Mouse (Mus musculus) embryonic facial prominence, embryonic 14.5 days (tissue): ENCODE measurements around the gene Rpl11. TPM values are rescaled to one million over a fixed set of nuclear protein-coding genes. Genes with fewer than 3 reads are reported as not detected.
A peak's percentile ranks its signal among the peaks of the same experiment; 100 is the strongest.
"Not testable (repeated sequence)": the region's sequence is repeated elsewhere in the genome, so short reads cannot be mapped to it uniquely, and the experiment has no call there.

Experiments
- ATAC-seq: fragments of 200-750 bp; cut with Nextera tagmentation; 2 replicates; pipeline ENCODE4 v1.8.0; 2017; ENCODE audit warnings: low read depth, moderate number of reproducible peaks, moderate TSS enrichment
- DNase-seq: peaks from one replicate; pipeline ENCODE4 v3.0.0-alpha.2; 2015; ENCODE audit warnings: low spot score
- H3K27ac ChIP-seq: fragments of 300-500 bp; sonication (generic); replicated peaks from 2 replicates; pipeline ENCODE4 v1.5.1; 2014; ENCODE audit warnings: low read depth, mild to moderate bottlenecking, low read length, moderate library complexity
- H3K27me3 ChIP-seq: fragments of 300-500 bp; sonication (generic); replicated peaks from 2 replicates; pipeline ENCODE4 v1.6.1; 2014; ENCODE audit warnings: low read length; ENCODE audit not compliant: control insufficient read depth, insufficient read depth
- H3K36me3 ChIP-seq: fragments of 300-500 bp; sonication (generic); 2 replicates; pipeline ENCODE4 v1.6.1; 2014; ENCODE audit warnings: low read length, mixed read lengths; ENCODE audit not compliant: control insufficient read depth, insufficient read depth
- H3K4me1 ChIP-seq: fragments of 300-500 bp; sonication (generic); 2 replicates; pipeline ENCODE4 v1.6.1; 2014; ENCODE audit warnings: antibody characterized with exemption, low read length; ENCODE audit not compliant: control insufficient read depth, insufficient read depth
- H3K4me2 ChIP-seq: fragments of 300-500 bp; sonication (generic); 2 replicates; pipeline ENCODE4 v1.6.1; 2014; ENCODE audit warnings: low read depth, mild to moderate bottlenecking, low read length, moderate library complexity, mixed read lengths
- H3K4me3 ChIP-seq: fragments of 300-500 bp; sonication (generic); 2 replicates; pipeline ENCODE4 v1.5.1; 2014; ENCODE audit warnings: low read depth, mild to moderate bottlenecking, low read length
- H3K9ac ChIP-seq: fragments of 300-500 bp; sonication (generic); 2 replicates; pipeline ENCODE4 v1.6.1; 2014; ENCODE audit warnings: low read depth, mild to moderate bottlenecking, low read length, moderate library complexity, mixed read lengths
- H3K9me3 ChIP-seq: fragments of 300-500 bp; sonication (generic); 2 replicates; pipeline ENCODE4 v1.6.1; 2016; ENCODE audit warnings: low read length; ENCODE audit not compliant: control insufficient read depth
- WGBS: fragments of 180-500 bp; shearing (Covaris S2); extraction: QIAGEN DNeasy Blood & Tissue Kit; methylation state at CpG from one replicate; pipeline ENCODE4 v1.1.7; 2014; 5-methylcytosine and 5-hydroxymethylcytosine counted together
- polyA plus RNA-seq: library from polyadenylated mRNA; unstranded; fragments of >200 nt; fragmentation: Nextera tagmentation; extraction: Ambion mirVana; gene quantifications from 2 replicates; pipeline ENCODE4 v1.2.1, GENCODE M21; 2014

Rpl11 gene
- polyA plus RNA-seq, 1 experiment from 2014 or later: 528 TPM

- peak overlapping the region; percentile 95 for H3K9ac ChIP-seq
- WGBS: 91% methylated on average over 7 of the region's 7 CpGs
- no peaks in the 10 kb centered on the region for H3K27me3 ChIP-seq
- DNase-seq: no peak
- H3K4me3 ChIP-seq: peak overlapping the region; percentile 99
- H3K4me2 ChIP-seq: peak overlapping the region; percentile 88
- no peak for ATAC-seq
- peaks cover 7% of the 10 kb centered on the region for H3K4me1 ChIP-seq
- no peaks in the 10 kb centered on the region for H3K9me3 ChIP-seq
- H3K36me3 ChIP-seq: peaks cover 24% of the 10 kb centered on the region
- no peak overlapping the region for H3K27ac ChIP-seq
These were observed 67.5 kb downstream of the Rpl11 start for GRCm38 (mm10) chr4:135985769-135986168.

DNA sequence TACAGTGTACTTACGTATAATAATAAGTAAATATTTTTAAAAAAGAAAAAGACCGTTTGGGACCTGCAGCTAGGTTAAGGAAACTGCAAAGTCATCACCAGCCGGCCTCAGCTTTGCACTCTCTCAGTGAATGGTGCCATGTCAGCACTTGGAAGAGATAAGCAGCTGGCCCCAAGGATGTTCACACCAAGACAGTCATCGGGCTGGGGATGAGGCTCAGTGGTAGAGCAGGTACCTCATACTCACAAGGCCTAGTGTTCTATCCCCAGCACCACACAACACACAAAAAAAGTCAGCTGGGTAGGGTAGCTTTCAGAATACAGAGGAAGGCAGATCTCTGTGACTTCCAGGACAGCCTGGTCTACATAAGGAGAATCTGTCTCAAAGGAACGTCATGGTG lies 68.0 kb downstream of the Rpl11 start:
- H3K9ac ChIP-seq: no peak overlapping the region
- H3K9me3 ChIP-seq: no peaks in the 10 kb centered on the region
- H3K4me2 ChIP-seq: 0 out of 2 replicates have a peak overlapping the region, but pooled peaks have one; percentile 88
- H3K27ac ChIP-seq: no peak overlapping the region
- no peaks in the 10 kb centered on the region for H3K27me3 ChIP-seq
- peaks cover 24% of the 10 kb centered on the region for H3K36me3 ChIP-seq
- H3K4me1 ChIP-seq: peaks cover 7% of the 10 kb centered on the region
- no peak for ATAC-seq
- 90% methylated on average over 5 of the region's 5 CpGs for WGBS
- no peak for DNase-seq
- 0 out of 2 replicates have a peak overlapping the region, but pooled peaks have one; percentile 99 for H3K4me3 ChIP-seq

- DNase-seq (no peak), ATAC-seq (no peak)
- Histone ChIP-seq H3K4me1 (peaks cover 7% of the 10 kb centered on the region), H3K9ac (no peak overlapping the region), H3K27ac (no peak overlapping the region), H3K27me3 (no peaks in the 10 kb centered on the region), H3K4me2 (no peak overlapping the region), H3K36me3 (peaks cover 24% of the 10 kb centered on the region), H3K4me3 (no peak overlapping the region), H3K9me3 (no peaks in the 10 kb centered on the region)
- 87% methylated on average over 5 of the region's 5 CpGs for WGBS
These were observed 68.7 kb downstream of the Rpl11 start for GRCm38 (mm10) chr4:135984556-135984955.

DNA sequence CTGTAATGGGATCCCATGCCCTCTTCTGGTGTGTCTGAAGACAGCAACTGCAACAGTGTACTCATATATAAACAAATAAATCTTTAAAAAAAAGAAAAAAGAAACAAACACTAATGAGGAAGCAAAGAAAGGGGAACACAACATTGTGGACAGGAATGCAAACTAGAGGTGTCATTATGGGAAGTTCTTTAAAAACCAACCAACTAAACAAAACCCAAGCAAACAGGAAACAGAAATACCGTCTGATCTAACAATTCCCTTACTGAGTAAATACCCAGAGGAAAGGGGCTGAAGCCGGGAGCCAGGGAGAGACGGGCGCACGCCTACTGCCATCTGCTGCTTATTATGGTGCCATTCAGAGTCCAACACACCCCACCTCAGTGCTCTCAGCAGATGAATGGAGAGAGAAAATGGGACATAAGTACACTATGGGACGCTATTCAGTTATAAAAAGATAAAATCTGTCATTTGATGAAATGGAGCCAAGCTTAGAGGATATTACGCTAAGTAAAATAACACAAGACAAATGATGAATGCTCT lies 71.6 kb downstream of the Rpl11 start:
- no peak for DNase-seq
- no peak overlapping the region for H3K9ac ChIP-seq
- H3K4me2 ChIP-seq: no peak overlapping the region
- WGBS: 55% methylated on average over 7 of the region's 7 CpGs
- no peak overlapping the region for H3K4me3 ChIP-seq
- H3K4me1 ChIP-seq: peaks cover 7% of the 10 kb centered on the region; the same call in 1 of the 2 replicates
- H3K27ac ChIP-seq: no peak overlapping the region
- no peaks in the 10 kb centered on the region for H3K27me3 ChIP-seq
- peaks cover 43% of the 10 kb centered on the region for H3K36me3 ChIP-seq
- no peak for ATAC-seq
- no peaks in the 10 kb centered on the region for H3K9me3 ChIP-seq

- not testable (repeated sequence) for ATAC-seq
These were observed 73.0 kb downstream of the Rpl11 start for GRCm38 (mm10) chr4:135980223-135980622.

More at GRCm38 (mm10) chr4:135980223-135980622, 73.0 kb downstream of the Rpl11 start:
- not testable (repeated sequence) for H3K9ac ChIP-seq, H3K4me3 ChIP-seq, H3K27me3 ChIP-seq, H3K27ac ChIP-seq, DNase-seq, H3K4me1 ChIP-seq, H3K9me3 ChIP-seq, H3K4me2 ChIP-seq
- peaks cover 56% of the 10 kb centered on the region for H3K36me3 ChIP-seq
- WGBS: 92% methylated on average over 5 of the region's 5 CpGs

Other genes starting within 250 kb of the Rpl11 start
- 212 and 235 TPM in 2 replicates for gene Srsf10, start 197.7 kb downstream of the Rpl11 start, polyA plus RNA-seq
- gene Pnrc2, start 179.6 kb downstream of the Rpl11 start, polyA plus RNA-seq: 158 and 162 TPM in 2 replicates
- gene Cnr2, start 158.0 kb downstream of the Rpl11 start, polyA plus RNA-seq: 0.69 and 1.1 TPM in 2 replicates
- 70.2 and 79.5 TPM in 2 replicates for gene Fuca1, start 132.7 kb downstream of the Rpl11 start, polyA plus RNA-seq
- gene Hmgcl, start 107.0 kb downstream of the Rpl11 start, polyA plus RNA-seq: 81.7 and 89.4 TPM in 2 replicates
- gene Gale, start 89.7 kb downstream of the Rpl11 start, polyA plus RNA-seq: 50.5 and 56.1 TPM in 2 replicates
- 87.6 and 97.8 TPM in 2 replicates for gene Lypla2, start 80.8 kb downstream of the Rpl11 start, polyA plus RNA-seq
- 48.3 and 51.4 TPM in 2 replicates for gene Pithd1, start 66.2 kb downstream of the Rpl11 start, polyA plus RNA-seq
- gene Eloa, start 31.7 kb downstream of the Rpl11 start, polyA plus RNA-seq: 47.2 and 48.0 TPM in 2 replicates
- gene Id3, start 90.1 kb upstream of the Rpl11 start, polyA plus RNA-seq: 404 and 407 TPM in 2 replicates
- gene E2f2, start 119.0 kb upstream of the Rpl11 start, polyA plus RNA-seq: 7.9 and 10.1 TPM in 2 replicates
- gene Asap3, start 152.9 kb upstream of the Rpl11 start, polyA plus RNA-seq: 8.1 and 11.3 TPM in 2 replicates
- gene Tcea3, start 194.3 kb upstream of the Rpl11 start, polyA plus RNA-seq: 25.4 and 27.2 TPM in 2 replicates
- 24.2 and 27.3 TPM in 2 replicates for gene Zfp46, start 231.3 kb upstream of the Rpl11 start, polyA plus RNA-seq